Mouse (Mus musculus): ENCODE results near the gene Galm. TPM values are rescaled to one million over a fixed set of nuclear protein-coding genes. Genes with fewer than 3 reads are reported as not detected.

The Galm gene
- 16.7 and 18.7 TPM in 2 replicates for polyA plus RNA-seq (2014; fragmentation: Nextera tagmentation; extraction: Ambion mirVana)

DNA sequence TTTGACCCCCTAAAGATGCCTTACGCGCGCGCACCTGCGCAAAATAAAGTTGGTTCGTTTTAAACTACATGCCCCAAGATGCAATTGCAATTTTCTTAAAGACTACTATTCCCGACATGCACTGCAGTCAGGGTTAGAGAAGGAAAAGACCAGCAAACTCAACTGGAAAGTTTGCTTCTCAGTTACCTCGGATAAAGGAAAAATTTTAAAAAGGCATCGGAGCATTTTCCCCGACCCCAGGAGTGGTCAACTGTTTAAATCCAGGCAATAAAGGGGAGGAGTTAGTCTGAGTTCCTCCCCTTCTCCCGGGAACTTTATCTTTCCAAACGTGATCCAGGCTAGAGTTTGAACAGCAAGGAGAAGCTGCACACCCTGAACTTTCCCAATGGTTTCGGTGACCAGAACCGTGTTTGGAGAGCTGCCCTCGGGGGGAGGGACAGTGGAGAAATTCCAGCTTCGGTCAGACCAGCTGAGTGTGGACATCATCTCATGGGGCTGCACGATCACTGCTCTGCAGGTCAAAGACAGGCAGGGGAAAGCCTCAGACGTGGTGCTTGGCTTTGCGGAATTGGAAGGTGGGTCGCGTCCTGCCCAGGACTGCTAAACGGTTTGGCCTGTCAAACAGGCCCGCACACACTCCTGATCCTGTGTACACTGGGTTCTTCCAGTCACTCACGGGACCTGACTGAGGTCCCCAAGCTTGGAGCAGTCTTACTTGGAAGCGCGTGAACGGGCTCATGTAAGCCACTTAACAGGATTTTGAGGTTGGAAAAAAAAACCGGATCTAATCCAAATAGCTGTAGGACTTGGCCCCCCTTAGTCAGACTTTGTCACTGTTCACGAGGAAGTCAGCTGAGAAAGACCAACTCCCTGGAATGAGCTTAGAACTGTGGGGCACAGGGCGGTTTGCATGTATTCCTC lies at the start of gene Galm:
Gene Galm (plus strand): TSS at position 141 of the 921 bp plus-strand sequence.
- 6% methylated on average over 30 of the region's 30 CpGs for WGBS
- H3K27ac ChIP-seq (ENCODE audit: low read depth, low read length), result peak within 1 kb of the TSS; percentile 57
- no peaks in the 10 kb centered on the region for H3K36me3 ChIP-seq (ENCODE audit: control insufficient read depth, insufficient read depth, low read length)
- peak within 1 kb of the TSS; percentile 79 for H3K4me2 ChIP-seq
- no peaks in the 10 kb centered on the region for H3K9me3 ChIP-seq (ENCODE audit: control insufficient read depth, low read length)
- peak; percentile 70 for ATAC-seq (replicated peaks; ENCODE audit: low FRiP score)
- H3K4me3 ChIP-seq (ENCODE audit: low read depth, low read length), result peak within 1 kb of the TSS; percentile 56
- H3K27me3 ChIP-seq (replicated peaks; ENCODE audit: control insufficient read depth, insufficient read depth, low read length), result no peaks in the 10 kb centered on the region
- peak within 1 kb of the TSS; percentile 55 for H3K9ac ChIP-seq (ENCODE audit: low read depth, low read length)
- peak; percentile 58 for DNase-seq (ENCODE audit: low spot score)
- H3K4me1 ChIP-seq (replicated peaks; ENCODE audit: control insufficient read depth, insufficient read depth, low read length), result no peaks in the 10 kb centered on the region; the same call in 1 of the 2 replicates

GRCm38 (mm10) chr17:80078726-80079125 lies 48.5 kb upstream of the Galm start:
- Histone ChIP-seq H3K36me3 (ENCODE audit: control insufficient read depth, insufficient read depth, low read length) (no peaks in the 10 kb centered on the region), H3K9ac (ENCODE audit: low read depth, low read length) (no peak overlapping the region), H3K4me3 (ENCODE audit: low read depth, low read length) (no peak overlapping the region), H3K27ac (ENCODE audit: low read depth, low read length) (no peak overlapping the region), H3K4me1 (replicated peaks; ENCODE audit: control insufficient read depth, insufficient read depth, low read length) (no peaks in the 10 kb centered on the region; the same call in 1 of the 2 replicates), H3K9me3 (ENCODE audit: control insufficient read depth, low read length) (no peaks in the 10 kb centered on the region), H3K4me2 (no peak overlapping the region), H3K27me3 (replicated peaks; ENCODE audit: control insufficient read depth, insufficient read depth, low read length) (no peaks in the 10 kb centered on the region)
- WGBS, result 83% methylated on average over 4 of the region's 4 CpGs
- ATAC-seq (replicated peaks; ENCODE audit: low FRiP score) (no peak), DNase-seq (ENCODE audit: low spot score) (no peak)

- DNase-seq (ENCODE audit: low spot score), result no peak
- no peak for ATAC-seq (replicated peaks; ENCODE audit: low FRiP score)
- WGBS, result 60% methylated on average over 6 of the region's 6 CpGs
- Histone ChIP-seq H3K4me1 (replicated peaks; ENCODE audit: control insufficient read depth, insufficient read depth, low read length) (no peaks in the 10 kb centered on the region), H3K9me3 (ENCODE audit: control insufficient read depth, low read length) (no peaks in the 10 kb centered on the region), H3K9ac (ENCODE audit: low read depth, low read length) (no peak overlapping the region), H3K27me3 (replicated peaks; ENCODE audit: control insufficient read depth, insufficient read depth, low read length) (no peaks in the 10 kb centered on the region), H3K27ac (ENCODE audit: low read depth, low read length) (no peak overlapping the region), H3K4me2 (no peak overlapping the region), H3K4me3 (ENCODE audit: low read depth, low read length) (no peak overlapping the region), H3K36me3 (ENCODE audit: control insufficient read depth, insufficient read depth, low read length) (no peaks in the 10 kb centered on the region)
Measured at GRCm38 (mm10) chr17:80083223-80083622, 44.0 kb upstream of the Galm start.

DNA sequence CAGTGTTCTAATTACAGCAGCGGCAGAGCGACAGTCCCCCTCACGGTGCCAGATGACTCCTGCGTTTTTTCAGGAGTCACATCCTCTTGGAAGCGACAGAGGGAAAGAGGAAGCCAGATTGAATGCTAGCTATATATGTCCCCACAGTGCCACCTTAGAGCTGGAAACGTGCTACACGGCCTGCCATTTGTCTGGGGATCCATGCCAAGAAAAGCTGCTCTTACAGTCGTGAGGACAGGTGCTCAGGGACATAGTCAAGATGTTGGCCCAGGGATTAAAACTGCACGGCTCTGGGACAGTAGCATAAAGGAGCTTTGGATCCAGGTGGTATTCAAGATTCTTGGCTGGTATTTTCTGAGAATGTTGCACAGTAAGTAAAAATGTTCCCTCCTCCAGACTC lies 42.8 kb upstream of the Galm start:
- Histone ChIP-seq H3K9me3 (ENCODE audit: control insufficient read depth, low read length) (no peaks in the 10 kb centered on the region), H3K36me3 (ENCODE audit: control insufficient read depth, insufficient read depth, low read length) (no peaks in the 10 kb centered on the region), H3K27ac (ENCODE audit: low read depth, low read length) (no peak overlapping the region), H3K4me2 (no peak overlapping the region), H3K27me3 (replicated peaks; ENCODE audit: control insufficient read depth, insufficient read depth, low read length) (no peaks in the 10 kb centered on the region), H3K4me1 (replicated peaks; ENCODE audit: control insufficient read depth, insufficient read depth, low read length) (no peaks in the 10 kb centered on the region), H3K9ac (ENCODE audit: low read depth, low read length) (no peak overlapping the region), H3K4me3 (ENCODE audit: low read depth, low read length) (no peak overlapping the region)
- WGBS, result 69% methylated on average over 9 of the region's 9 CpGs
- DNase-seq (ENCODE audit: low spot score) (no peak), ATAC-seq (replicated peaks; ENCODE audit: low FRiP score) (no peak)

- Histone ChIP-seq H3K4me3 (ENCODE audit: low read depth, low read length) (no peak overlapping the region), H3K36me3 (ENCODE audit: control insufficient read depth, insufficient read depth, low read length) (no peaks in the 10 kb centered on the region), H3K27me3 (replicated peaks; ENCODE audit: control insufficient read depth, insufficient read depth, low read length) (no peaks in the 10 kb centered on the region), H3K9ac (ENCODE audit: low read depth, low read length) (no peak overlapping the region), H3K9me3 (ENCODE audit: control insufficient read depth, low read length) (no peaks in the 10 kb centered on the region), H3K27ac (ENCODE audit: low read depth, low read length) (no peak overlapping the region), H3K4me2 (no peak overlapping the region), H3K4me1 (replicated peaks; ENCODE audit: control insufficient read depth, insufficient read depth, low read length) (no peaks in the 10 kb centered on the region)
- DNase-seq (ENCODE audit: low spot score) (no peak), ATAC-seq (replicated peaks; ENCODE audit: low FRiP score) (no peak)
- 82% methylated on average over 11 of the region's 11 CpGs for WGBS
Measured at GRCm38 (mm10) chr17:80086591-80086990, 40.7 kb upstream of the Galm start.

GRCm38 (mm10) chr17:80088168-80088567 lies 39.1 kb upstream of the Galm start:
- Histone ChIP-seq H3K4me2 (no peak overlapping the region), H3K4me3 (ENCODE audit: low read depth, low read length) (no peak overlapping the region), H3K9ac (ENCODE audit: low read depth, low read length) (no peak overlapping the region), H3K4me1 (replicated peaks; ENCODE audit: control insufficient read depth, insufficient read depth, low read length) (no peaks in the 10 kb centered on the region), H3K27me3 (replicated peaks; ENCODE audit: control insufficient read depth, insufficient read depth, low read length) (no peaks in the 10 kb centered on the region), H3K36me3 (ENCODE audit: control insufficient read depth, insufficient read depth, low read length) (no peaks in the 10 kb centered on the region), H3K9me3 (ENCODE audit: control insufficient read depth, low read length) (no peaks in the 10 kb centered on the region), H3K27ac (ENCODE audit: low read depth, low read length) (no peak overlapping the region)
- DNase-seq (ENCODE audit: low spot score) (no peak), ATAC-seq (replicated peaks; ENCODE audit: low FRiP score) (no peak)
- 77% methylated on average over 3 of the region's 3 CpGs for WGBS

DNA sequence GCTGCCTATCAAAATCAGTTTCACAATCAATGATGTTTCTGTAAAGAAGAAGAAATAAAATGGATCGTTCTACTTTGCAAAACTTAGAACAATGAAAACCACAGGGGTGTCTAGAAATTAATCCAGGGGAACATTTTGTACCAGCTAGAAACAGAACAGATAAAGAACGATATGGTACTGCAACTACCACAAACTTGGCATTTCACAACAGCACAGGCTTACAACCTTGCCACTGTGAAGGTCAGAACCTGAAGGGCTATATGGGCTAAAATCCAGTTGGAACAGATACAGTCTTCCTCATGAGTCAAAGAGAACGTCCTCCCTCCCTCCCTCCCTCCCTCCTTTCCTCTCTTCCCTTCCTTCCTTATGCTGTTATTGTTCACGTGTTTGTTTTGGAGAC lies 36.7 kb upstream of the Galm start:
- Histone ChIP-seq H3K9ac (ENCODE audit: low read depth, low read length) (no peak overlapping the region), H3K9me3 (ENCODE audit: control insufficient read depth, low read length) (no peaks in the 10 kb centered on the region), H3K27me3 (replicated peaks; ENCODE audit: control insufficient read depth, insufficient read depth, low read length) (no peaks in the 10 kb centered on the region), H3K36me3 (ENCODE audit: control insufficient read depth, insufficient read depth, low read length) (no peaks in the 10 kb centered on the region), H3K4me1 (replicated peaks; ENCODE audit: control insufficient read depth, insufficient read depth, low read length) (no peaks in the 10 kb centered on the region), H3K4me2 (no peak overlapping the region), H3K4me3 (ENCODE audit: low read depth, low read length) (no peak overlapping the region), H3K27ac (ENCODE audit: low read depth, low read length) (no peak overlapping the region)
- ATAC-seq (replicated peaks; ENCODE audit: low FRiP score), result no peak
- 67% methylated on average over 4 of the region's 4 CpGs for WGBS
- DNase-seq (ENCODE audit: low spot score), result no peak

DNA sequence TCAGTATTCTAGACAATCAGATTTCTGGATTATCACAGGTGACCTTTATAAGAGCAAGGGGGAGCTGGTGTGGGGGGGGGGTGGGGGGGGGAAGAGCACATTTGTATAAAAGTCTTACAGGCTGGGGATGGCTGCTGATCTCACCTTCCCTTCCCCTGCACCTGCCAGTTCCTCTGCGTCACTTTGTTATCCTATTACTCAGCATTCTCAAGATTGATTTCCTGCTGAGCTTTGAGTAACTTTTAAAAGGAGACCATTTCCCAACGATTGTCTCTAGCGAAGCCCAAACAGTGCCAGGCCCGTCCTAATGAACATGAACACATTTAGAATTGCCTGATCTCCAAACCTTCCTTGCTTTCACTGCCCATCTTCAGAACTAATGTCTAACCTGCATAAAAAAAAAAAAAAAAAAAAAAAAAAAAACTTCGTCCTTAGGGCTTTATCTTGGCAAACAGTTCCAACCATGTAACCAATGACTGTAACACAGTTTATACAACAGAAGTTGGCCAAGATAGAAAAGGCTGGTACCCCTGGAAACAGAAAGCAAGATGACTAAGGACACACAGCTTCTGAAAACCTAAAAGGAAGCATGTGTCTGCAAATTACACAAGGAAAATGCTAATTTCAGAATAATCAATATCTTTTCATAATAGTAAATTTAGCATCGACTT lies 35.3 kb upstream of the Galm start:
- Histone ChIP-seq H3K27ac (ENCODE audit: low read depth, low read length) (no peak overlapping the region), H3K9me3 (ENCODE audit: control insufficient read depth, low read length) (no peaks in the 10 kb centered on the region), H3K27me3 (replicated peaks; ENCODE audit: control insufficient read depth, insufficient read depth, low read length) (no peaks in the 10 kb centered on the region), H3K4me1 (replicated peaks; ENCODE audit: control insufficient read depth, insufficient read depth, low read length) (no peaks in the 10 kb centered on the region), H3K9ac (ENCODE audit: low read depth, low read length) (no peak overlapping the region), H3K36me3 (ENCODE audit: control insufficient read depth, insufficient read depth, low read length) (no peaks in the 10 kb centered on the region), H3K4me2 (no peak overlapping the region), H3K4me3 (ENCODE audit: low read depth, low read length) (no peak overlapping the region)
- no peak for DNase-seq (ENCODE audit: low spot score)
- no peak for ATAC-seq (replicated peaks; ENCODE audit: low FRiP score)
- 43% methylated on average over 6 of the region's 6 CpGs for WGBS

Measured in liver, embryonic 11.5 days (tissue).